Mouse (Mus musculus) embryo, embryonic 10.5 days (tissue): Measurements from ENCODE around the gene 1500009C09Rik.

ENCODE experiments used
- DNase-seq: peaks from one replicate; pipeline ENCODE4 v3.0.0-alpha.2; 2015; ENCODE audit warnings: low spot score

Gene 1500009C09Rik

DNA sequence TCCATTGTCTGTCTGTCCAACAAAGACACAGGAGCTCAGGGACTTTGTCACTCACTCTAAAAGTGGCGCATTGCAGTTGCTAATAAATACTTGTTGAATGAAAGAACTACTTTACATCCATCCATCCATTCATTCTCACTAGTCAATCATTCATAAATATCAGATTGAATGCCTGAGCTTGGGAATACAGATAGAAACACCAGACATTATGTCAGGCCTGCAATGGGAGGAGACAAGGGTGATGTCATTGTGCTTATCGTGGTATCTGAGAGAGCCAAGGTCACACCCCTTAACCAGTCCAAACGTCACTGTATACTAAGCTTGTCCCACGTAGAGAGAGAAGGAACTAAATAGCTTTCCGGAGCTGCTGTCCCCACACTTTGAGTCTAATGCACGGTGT lies at the start of gene 1500009C09Rik:
TSS of gene 1500009C09Rik (plus strand) at position 301 of the 400 bp plus-strand sequence.
- no peak for DNase-seq

- no peak for DNase-seq
These were observed 49.1 kb upstream of the 1500009C09Rik start for GRCm38 (mm10) chr15:82203090-82203489.

DNA sequence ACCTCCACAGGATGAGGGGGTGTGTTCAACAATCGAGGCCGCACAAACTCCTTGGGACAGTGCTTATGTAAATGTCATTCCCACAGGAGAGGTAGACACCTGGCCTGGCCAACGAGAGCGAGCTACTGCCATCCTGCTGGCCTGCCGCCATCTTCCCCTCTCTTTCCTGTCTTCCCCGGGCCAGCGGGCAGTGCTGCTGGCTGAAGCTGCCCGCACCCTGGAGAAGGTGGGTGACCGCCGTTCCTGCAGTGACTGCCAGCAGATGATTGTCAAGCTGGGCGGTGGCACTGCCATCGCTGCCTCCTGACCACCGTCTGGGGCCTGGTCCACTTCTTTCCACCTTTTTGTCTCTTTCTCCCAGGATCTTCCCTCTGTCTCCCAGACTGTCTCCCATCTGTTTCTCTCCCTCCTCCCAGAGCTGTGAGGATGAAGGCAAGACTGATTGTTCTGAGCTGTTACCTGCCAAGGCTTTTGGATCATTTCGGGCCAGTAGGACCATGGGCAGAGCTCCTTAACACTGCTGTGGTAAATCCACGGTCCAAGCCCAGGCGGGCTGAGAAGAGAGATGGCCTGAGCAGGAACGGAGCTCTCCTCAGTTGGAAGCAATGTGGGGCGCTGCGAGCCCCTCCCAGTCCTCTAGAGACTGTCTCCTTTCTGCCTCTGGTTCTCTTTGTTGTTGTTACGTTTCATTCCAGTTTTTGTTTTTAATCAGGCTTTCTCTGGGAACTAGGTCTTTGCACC lies 48.4 kb upstream of the 1500009C09Rik start:
- DNase-seq, result no peak

DNA sequence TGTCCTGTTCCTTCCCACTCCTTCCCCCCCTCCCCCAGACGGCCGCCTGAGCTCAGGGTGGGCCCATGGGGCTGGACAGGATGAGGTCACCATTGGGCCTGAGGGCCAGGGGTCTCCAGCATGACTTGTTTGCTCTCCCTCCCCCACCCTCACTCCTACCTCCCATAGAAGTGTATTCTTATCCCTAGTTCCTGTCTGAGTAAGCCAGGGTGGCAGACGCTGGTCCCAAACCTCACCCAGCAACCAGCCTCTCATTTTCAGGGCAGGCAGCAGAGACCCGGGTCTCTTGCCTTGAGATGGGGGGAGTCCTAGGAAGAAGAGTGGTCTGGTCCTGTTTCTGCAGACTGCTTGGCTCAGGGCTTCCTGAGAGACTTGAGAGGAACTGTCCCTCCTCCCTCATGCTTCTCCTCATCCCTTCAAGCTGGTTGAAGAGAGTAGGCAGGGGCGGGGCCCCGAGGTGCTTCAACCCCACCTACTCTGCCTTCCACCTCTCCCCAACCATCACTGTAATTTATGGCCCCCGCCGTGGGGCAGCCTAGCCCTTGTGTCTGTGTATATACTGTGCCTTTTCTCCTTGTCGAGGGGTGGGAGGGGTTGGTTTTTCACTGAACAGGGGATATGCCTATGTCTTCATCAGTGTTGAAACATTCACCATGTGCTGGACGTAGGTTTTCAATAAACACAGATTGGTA lies 47.4 kb upstream of the 1500009C09Rik start:
- DNase-seq, result no peak

- DNase-seq, result no peak
These were observed 45.7 kb upstream of the 1500009C09Rik start for GRCm38 (mm10) chr15:82206365-82207104.

DNA sequence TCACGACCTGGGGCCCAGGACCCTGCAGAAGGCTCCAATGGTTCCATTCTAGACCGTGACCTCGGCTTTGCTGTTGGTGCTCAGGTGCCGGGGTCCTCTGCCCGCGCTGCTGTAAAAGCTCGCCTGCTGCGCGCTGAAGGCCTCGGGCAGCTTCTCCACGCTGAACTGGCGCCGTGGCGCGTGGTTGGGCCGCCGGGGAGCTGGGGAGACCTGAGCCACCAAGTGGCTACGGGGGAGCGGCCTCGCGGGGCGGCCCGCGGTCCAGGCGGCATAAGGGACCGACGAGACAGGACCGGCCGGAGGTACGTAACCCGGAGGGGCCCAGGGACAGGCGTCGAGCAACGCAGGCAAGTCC lies 45.1 kb upstream of the 1500009C09Rik start:
- DNase-seq, result no peak

GRCm38 (mm10) chr15:82207504-82208219 lies 44.5 kb upstream of the 1500009C09Rik start:
- DNase-seq, result no peak

DNA sequence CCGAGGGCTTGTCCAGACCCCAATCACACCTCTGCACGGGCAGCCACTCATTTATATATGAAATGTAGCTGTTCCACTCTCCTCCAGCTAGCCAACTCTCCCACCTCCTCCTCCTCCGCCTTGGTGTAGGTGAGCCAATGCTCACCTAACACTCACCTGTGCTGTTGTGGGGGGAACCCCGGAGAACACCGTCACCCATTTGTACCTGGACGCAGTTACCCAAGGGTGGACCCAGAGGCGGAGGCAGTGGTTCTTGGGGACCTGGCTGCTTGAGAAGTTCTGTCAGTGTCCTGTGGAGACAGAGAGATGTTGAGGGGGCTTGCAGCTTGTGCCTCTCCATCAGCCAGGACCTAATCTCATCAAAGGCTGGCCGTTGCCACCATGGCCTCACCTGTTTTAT lies 43.9 kb upstream of the 1500009C09Rik start:
- no peak for DNase-seq

- DNase-seq, result no peak
These were observed 42.7 kb upstream of the 1500009C09Rik start for GRCm38 (mm10) chr15:82209295-82210050.

GRCm38 (mm10) chr15:82210801-82211200 lies 41.4 kb upstream of the 1500009C09Rik start:
- DNase-seq, result no peak

DNA sequence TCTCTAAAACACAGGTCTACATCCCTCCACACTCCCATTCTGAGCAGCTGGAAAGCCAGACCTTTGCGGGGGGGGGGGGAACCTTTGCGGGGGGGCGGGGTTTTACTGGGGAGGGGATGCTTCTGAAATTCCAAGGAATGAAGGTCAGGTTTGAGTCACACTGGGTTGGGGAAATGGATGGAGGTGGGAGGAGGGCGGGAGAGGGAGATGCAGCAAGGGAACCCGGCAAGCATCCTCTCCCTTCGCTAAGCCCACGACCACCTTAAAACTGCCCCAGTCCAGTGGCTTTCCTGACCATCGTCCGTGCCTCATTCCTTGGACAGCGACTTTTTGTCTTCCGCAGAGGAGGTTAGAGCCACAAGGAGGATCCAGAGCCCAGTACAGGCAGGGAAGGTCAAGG lies 40.9 kb upstream of the 1500009C09Rik start:
- no peak for DNase-seq

GRCm38 (mm10) chr15:82211911-82212751 lies 40.1 kb upstream of the 1500009C09Rik start:
- peak; percentile 46 for DNase-seq

DNA sequence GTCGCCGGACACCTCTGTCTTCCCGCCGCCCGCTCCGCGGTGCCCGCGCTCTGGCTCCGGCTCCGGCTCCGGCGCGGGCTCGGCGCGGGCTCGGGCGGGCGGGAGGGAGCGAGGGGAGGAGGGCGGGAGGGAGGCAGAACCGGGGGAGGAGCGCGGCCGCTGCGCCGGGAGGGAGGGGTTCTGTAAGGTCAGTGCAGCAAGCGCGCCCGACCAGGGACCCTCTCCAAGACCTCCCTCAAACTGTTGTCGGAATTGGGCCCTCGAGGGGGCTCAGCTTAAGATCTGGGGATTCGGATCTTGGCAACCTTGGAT lies 39.5 kb upstream of the 1500009C09Rik start, which contains the start of gene Shisa8:
TSS of gene Shisa8 (minus strand) at position 64 of the 312 bp plus-strand sequence.
- peak; percentile 33 for DNase-seq

DNA sequence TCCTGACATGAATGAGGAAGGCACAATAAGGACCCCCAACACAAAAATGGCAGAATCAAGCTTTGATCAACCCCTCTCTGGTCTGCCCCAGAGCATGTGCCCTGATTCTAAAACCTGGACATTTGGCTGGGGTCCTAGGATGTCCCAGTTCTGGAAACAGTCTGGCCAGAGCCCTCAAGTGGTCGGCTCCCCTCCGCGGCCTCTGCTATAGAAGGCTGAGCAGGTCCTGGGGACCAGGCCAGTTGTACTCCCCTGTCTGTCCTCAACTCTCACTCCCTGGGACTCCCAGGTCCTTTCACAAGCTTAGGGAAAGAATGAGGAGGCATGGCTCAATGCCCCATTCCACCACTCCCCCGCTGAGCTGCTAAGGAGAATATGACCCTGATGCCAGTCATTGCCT lies 39.0 kb upstream of the 1500009C09Rik start:
- DNase-seq, result peak; percentile 29

GRCm38 (mm10) chr15:82215332-82216046 lies 36.7 kb upstream of the 1500009C09Rik start:
- DNase-seq, result no peak

GRCm38 (mm10) chr15:82216142-82216827 lies 35.9 kb upstream of the 1500009C09Rik start:
- no peak for DNase-seq

DNA sequence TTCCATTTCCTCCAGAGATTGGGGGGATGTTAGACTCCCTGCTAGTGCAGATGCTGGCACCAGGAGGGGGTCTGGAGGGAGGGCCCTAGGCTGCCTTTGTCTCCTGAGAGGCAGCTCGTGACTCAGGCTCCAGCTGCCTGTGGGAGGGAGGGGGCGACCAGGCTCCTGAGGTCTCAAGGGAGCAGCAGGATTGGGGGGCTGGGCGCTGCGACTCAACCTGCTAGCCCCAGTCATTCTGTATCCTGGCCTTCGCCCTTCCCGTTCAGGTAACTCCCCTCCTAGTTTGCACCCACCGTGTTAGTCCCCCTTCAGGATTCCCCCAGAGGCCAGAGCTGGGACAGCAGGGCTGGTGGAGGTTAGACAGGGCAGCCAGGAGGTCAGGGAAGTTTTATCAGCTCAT lies 35.2 kb upstream of the 1500009C09Rik start:
- DNase-seq, result no peak

- DNase-seq, result no peak
These were observed 34.2 kb upstream of the 1500009C09Rik start for GRCm38 (mm10) chr15:82217980-82218379.
